Mouse (Mus musculus) megakaryocyte, adult 5-6 weeks (primary cell): ENCODE data around the gene Slc39a5. TPM values are rescaled to one million over a fixed set of nuclear protein-coding genes. Genes with fewer than 3 reads are reported as not detected.

Experiments
- ATAC-seq: 2 replicates; pipeline ENCODE4 v1.8.0; 2016; ENCODE audit warnings: mild to moderate bottlenecking, inconsistent platforms; ENCODE audit not compliant: poor library complexity, severe bottlenecking
- total RNA-seq, 2 experiments: library from RNA; stranded (forward) in 1 of 2; stranded (reverse) in 1 of 2; fragments of 153-499, 151-499 nt in 1 of 2; fragments of 221-1000, 200-1000 nt in 1 of 2; gene quantifications; 2 replicates each; pipeline versions ENCODE4 v1.2.3 to v1.2.4; 2015 to 2017

Gene Slc39a5
- total RNA-seq, 2 experiments from 2014 or later, result not detected

DNA sequence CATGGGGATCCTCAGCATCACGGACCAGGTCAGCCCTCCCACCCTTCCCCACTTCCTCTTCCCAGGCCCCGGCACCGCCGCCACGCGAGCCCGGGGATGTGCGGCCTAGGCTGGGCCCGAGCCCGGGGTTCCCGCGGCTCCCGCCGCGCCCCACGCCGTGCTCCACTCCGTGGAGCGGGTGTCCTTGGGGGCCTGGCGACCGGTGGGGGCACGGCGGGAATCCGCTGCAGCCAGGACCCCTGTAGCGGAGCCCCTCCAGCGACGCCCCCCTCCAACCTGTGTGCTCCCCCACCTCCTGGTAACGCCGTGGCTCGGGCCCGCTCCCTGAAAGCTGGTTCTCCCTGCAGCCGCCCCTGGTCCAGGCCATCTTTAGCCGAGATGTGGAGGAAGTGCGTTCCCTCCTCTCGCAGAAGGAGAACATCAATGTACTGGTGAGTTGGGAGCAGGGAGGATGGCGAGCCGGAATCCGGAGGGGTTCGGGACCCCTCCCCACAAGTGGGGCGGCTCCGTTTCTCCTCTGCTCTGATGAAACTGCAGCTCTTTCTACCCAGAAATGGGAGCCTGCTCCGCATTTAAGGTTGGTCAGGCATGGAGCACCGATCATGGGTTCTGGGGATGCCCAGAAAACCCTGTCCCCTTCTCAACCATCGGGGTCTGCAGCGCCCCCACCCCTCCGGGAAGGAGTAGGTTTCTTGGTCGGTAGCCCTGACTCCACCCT is 23.6 kb downstream of the Slc39a5 start:
- ATAC-seq, result no peak; the same call in 1 of the 2 replicates

DNA sequence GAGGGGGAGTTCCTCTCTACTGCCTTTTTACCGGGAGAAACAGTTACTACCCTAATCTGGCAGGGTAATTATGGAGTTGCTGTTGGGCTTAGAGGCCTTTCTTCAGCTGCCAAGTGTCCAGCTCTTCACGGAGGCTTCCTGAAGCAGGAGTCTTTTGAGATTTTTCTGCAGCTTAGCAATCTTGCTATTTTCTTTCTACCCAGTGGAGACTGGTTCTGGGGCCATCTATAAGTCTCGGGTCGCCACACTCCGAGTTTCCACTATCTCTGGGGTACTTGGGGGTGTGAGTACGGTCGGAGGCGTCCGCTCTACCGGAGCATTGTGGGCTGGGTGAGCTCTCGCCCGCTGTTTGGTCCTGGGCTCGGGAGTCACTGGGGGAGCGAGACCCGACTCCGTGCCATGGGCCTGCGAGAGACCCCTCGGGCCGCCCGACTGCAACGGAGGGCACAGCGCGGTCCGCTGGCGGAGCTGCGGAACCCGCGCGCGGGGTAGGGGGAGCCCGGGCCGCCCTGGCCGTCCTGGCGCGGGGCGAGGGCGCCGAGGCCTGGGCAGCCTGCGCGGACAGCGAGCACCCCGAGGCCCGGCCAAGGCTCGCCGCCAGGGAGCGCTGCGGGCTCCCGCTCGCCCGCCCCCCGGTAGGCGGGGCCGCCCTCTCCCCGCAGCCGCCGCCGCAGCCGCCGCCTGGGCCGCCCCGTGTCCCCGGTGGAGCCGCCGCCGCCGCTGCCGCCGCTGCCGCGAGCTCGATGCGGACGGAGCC is 24.4 kb downstream of the Slc39a5 start, which contains the start of gene Ankrd52:
Ankrd52 (plus strand) TSS at position 661 of the 757 bp plus-strand sequence.
- peak; percentile 78 for ATAC-seq

DNA sequence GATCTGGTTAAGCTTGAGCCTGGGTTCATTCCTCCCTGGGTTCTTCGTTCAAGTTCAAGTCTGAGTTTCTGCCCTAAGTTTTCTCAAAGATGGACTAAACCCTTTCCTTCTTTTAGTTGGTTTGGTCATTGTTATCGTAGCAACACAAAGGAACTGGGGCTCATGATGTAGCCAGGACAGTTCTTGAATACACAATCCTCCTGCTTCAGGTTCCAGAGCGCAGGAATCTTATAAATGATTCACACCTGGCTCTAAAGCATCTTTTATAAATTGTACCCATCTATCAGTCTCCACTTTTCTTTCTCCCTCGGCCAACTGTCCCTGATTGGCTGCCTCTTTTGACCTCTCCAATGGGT is 25.0 kb downstream of the Slc39a5 start:
- ATAC-seq, result no peak

DNA sequence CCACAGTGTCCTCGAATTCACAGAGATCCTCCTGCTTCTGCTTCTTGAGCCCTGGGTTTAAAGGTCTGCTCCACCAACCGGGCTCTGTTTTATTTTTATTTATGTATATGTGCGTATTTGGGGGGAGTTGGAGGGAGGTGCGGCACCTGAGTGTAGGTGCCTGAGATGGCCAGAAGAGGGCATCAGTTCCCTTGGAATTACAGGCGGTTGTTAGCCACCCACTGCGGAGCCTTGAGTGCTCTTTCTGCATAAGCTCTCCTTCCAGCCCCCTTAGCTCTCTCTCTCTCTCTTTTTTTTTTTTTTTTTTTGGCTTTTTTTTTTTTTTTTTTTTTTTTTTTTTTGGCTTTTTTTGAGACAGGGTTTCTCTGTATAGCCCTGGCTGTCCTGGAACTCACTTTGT is 26.6 kb downstream of the Slc39a5 start:
- no peak for ATAC-seq

DNA sequence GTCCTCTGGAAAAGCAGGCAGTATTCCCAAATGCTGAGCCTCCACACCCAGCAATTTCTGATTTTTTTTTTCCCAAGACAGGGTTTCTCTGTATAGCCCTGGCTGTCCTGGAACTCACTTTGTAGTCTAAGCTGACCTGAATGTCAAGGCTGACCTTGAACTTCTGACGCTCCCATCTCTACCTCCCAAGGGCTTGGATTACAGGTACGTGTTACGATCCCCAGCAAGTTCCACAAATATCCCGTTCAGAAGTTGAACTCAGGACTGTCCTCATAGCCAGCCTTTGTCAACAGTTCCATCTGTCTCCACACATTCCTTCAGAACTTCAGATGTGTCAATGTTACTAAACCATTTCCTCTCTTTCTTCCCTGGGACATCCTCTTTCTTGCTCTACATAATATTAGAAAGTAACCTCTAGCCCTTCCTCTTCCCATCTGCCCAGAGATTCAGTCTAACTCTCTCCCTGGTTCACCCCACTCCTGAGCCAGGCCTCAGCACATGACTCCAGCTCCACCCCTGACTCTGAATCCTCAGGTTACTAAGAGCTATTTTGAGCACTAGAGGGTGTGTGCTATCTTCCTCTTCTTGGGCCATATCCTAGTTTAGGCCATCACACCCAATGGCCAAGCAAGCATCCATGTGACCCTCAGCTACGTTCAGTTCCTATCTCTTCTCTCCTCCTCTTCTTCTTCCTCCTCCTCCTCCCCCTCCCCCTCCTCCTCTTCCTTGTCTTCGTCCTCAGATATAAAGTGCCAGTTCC is 27.9 kb downstream of the Slc39a5 start:
- ATAC-seq, result peak; percentile 53

DNA sequence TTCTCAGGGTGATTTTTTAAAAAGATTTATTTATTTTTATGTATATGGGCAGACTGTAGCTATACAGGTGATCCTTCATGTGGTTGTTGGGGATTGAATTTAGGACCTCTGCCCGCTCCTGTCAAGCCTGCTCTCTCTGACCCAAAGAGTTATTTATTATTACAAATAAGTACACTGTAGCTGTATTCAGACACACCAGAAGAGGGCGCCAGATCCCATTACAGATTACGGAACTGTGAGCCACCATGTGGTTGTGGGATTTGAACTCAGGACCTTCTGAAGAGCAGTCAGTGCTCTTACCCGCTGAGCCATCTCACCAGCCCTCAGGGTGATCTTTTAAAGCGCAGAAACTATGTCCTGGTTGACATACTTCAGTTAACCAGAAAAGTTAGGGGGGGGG is 28.9 kb downstream of the Slc39a5 start:
- no peak for ATAC-seq

DNA sequence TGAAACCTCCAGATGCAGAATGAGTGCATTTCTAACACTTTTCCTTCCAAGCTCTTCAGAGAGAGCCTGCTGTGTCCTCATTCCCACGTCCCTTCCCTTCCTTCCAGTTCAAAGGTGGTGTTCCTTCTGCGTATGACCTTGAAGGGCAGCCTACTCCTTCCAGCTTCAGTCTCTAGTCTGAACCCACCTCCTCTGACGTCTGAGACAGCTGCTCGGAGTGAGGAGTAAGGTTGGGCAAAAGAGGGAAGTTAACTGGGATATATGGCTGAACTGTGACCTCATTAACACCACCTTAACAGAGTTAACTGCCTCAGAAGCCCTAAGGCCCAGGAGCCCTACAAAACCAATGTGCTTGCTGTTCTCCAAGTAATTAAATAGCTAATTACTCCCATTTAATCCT is 30.4 kb downstream of the Slc39a5 start:
- no peak for ATAC-seq

DNA sequence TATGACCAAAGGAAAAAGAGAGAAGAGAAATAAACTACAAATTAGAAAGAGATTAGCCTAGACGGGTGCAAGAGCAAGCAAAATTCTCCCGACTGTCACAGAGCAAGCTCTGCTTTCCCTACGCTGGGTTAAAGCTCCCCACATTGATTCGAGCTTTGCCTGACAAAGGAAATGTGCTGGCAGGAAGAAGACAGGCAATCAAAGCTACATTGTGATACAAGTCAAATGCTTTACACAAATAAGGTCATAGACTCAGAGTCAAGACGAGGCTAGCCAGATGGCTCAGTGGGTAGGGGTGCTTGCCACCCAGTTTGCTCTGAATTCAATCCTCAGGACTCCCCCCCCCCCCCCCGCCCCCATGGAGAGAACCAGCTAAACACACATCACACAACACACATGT is 31.0 kb downstream of the Slc39a5 start:
- ATAC-seq, result no peak

DNA sequence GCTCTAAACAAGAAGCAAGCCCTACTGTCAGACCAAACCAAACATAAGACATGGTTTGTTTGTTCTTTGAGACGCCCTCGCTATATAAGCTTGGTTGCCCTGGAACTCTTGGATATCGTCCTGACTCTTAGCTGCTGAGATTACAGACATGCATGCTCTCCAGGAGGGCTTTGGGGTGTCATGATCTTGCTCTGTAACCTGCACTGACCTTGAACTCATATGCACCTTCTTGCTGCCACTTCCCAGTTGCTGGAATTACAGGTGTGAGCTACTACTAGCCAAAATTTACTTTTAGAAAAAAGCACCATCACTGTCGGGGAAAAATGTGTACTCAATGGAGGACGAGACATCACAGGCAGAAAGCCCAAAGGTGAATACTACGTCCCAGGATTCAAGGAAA is 31.4 kb downstream of the Slc39a5 start:
- no peak for ATAC-seq

DNA sequence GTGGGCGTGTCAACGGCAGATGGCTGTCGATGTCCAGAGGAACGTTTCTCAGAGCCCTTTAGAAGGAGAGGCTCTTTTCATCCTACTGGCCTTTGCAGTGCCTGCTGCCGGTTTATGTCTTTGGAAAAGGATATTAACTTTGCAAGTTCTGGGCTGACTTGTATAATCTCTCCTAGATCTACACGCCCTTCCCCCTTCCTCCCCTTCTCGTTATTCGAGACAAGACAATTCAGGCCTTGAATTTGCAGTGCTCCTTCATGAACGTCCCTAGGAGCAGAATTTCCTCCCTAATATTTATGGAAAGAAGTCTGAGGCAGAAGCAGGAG is 31.8 kb downstream of the Slc39a5 start:
- no peak for ATAC-seq

DNA sequence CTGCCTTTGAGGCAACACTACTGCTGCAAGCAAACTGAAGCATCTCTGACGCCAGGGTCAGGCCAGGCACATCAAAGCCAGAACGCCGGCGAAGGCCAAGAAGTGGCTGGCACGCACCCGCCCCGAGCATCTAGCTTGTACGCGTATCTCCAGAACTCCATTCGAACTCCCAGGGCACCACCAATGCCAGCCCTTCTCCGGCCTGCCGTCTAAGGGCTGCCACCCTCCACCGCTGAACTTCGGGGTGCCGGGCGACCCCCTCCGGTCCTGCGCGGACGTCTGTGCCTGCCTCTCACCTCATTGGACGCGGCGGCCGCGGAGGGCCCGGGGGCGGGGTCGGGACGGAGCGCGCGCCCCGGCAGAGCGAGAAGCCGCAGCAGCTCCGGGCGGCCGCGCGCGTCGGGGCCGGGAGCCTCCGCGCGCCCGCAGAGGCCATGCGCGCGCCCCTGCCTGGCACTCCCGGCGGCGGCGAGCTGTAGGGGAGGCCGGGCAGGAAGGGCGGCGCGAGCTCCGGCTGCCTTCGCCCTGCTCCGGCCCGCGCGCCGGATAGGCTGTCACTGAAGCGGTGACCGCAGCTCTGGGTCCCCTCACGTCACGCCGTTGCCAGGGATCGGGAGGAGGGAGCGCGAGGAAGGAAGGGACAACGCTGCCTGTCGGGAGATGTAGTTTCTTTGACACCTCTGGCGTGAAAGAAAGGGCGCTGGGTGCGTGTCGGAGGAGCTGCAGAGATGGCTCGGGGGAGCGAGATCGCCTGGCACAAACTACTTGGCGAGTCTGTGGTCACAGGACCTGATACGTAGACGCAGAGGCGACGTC is 32.4 kb downstream of the Slc39a5 start, which contains the start of gene Coq10a:
Coq10a (minus strand) TSS at position 596 of the 816 bp plus-strand sequence.
- ATAC-seq, result peak; percentile 78

DNA sequence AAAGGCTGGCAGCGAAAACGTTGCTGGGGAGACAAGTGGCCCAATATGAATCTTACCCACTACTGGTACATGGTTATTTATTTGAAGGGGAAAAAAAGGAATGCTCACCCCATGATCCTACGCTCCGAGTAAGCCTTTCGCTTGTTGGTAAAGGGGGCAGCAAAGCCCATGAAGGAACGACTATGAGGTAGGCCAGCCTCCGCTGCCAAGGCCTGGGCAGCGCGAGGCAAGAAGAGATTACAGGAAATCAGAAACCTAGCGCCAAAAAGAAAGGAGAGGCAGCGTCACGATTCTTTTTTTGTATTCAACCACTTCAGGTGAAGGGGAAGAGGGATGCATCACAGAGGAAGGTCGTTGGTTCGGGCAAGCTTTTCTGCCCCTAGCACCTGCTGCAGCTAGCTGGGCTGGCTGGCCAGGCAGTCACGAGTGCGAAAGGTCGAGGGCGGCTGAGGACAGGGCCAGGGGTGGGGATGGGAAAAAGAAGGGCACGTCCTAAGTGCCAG is 33.1 kb downstream of the Slc39a5 start:
- peak; percentile 6; the same call in 1 of the 2 replicates for ATAC-seq

DNA sequence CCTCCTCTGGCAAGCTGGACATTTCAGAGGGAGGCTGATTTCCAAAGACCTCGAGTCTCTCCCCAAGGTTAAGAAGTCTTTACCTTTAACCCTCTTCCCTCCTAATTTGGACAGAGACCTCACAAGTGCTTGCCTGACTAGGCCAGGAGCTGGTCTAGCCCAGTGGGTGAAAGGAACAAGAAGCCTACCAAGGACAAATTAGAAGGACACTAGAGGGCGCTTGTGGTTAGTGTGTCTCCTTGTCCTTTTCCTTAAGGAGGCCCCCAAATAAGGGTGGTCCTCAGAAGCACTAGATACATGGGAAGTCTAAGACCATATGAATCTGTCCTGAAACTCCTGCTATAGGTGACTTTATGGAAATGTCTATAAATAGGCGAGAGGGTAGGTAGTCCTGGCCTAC is 38.5 kb downstream of the Slc39a5 start:
- ATAC-seq, result no peak

DNA sequence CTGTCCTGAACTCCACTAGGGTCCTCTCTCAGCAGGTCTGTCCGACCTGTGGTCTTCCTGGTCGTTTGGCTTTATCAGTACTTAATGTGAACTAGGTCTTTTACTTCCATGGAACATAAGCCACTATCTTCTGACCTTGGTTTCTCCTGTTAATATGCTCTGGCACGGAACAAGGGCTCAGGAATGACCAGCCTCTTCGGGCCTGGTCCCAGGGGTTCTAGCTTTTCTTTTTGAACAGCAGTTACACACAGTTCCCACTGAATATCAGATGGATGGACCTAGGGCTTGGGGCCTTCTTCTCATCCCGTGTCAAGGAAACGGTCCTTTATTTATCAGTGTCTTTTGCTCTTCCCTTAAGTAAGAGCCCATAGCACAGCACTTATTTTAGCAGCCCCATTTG is 39.2 kb downstream of the Slc39a5 start:
- ATAC-seq, result no peak

DNA sequence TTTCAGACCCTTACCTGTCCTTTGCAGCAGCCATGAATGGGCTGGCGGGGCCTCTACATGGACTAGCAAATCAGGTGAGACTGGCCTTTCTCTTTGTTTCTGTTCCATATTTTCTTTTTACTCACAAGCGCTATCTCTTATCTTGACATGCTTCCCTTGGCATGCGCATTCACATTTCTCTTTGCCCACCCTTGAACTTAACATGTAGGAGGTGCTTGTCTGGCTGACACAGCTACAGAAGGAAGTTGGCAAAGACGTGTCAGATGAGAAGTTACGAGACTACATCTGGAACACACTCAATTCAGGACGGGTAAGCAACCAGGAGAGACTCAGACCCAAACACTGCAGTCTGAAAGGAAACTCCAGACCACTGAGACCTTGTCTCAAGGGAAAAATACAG is 41.8 kb downstream of the Slc39a5 start:
- ATAC-seq, result no peak

DNA sequence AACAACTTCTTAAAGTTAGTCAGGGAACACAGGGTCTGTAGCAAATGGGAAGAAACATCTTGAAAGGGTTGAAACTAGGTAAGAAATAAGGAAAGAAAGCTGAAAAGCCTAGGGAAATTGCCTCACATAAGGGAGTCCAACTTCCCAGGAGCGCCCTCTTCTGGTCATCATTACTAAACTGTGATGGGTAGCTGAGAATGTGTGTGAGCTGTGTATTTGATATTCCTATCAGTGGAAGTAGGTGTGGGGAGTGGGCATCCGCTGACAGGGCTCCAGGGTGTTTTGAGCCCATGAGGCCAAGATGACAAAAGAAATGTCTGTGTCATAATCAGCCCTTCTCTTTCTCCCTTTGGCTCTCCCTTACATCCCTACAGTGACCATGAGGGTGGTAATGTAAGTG is 42.2 kb downstream of the Slc39a5 start:
- peak; percentile 74 for ATAC-seq

DNA sequence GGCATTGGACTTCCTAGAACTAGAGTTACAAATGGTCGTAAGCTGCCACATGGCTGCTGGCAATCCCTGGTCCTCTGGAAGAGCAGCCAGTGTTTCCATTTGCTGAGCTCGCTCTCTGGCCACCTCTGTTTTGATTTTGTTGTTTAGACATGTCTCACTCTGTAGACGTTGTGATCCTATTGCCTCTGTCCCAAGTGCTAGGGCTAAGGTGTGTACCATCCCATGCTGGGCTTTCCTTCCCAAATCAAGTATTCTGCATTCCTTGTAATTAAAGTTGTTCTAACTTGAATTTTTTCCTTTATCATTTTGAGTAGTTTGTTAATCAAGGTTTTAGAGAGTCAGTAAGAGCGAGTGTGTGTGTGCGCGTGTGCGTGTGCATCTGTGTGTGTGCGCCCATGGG is 53.5 kb downstream of the Slc39a5 start:
- ATAC-seq, result no peak
